Mouse (Mus musculus) forebrain, embryonic 11.5 days (tissue): ENCODE measurements at regions not wholly inside any gene's neighbourhood (a gene's known extent, or its start where the extent isn't known, plus 50 kb on each side); places are given as distances from the start of the nearest gene placed in this dataset.

Source experiments
- ATAC-seq: fragments of 200-750 bp; cut with Nextera tagmentation; replicated peaks from 2 replicates; pipeline ENCODE4 v1.8.0; 2017; ENCODE audit warnings: moderate TSS enrichment; ENCODE audit not compliant: low FRiP score
- DNase-seq: peaks from one replicate; pipeline ENCODE4 v3.0.0-alpha.2; 2017; ENCODE audit warnings: low spot score
- H3K27ac ChIP-seq: fragments of 300-500 bp; sonication (generic); 2 replicates; pipeline ENCODE4 v1.5.1; 2014; ENCODE audit warnings: low read depth, low read length
- H3K27me3 ChIP-seq: fragments of 300-500 bp; sonication (generic); 2 replicates; pipeline ENCODE4 v1.6.1; 2014; ENCODE audit warnings: mild to moderate bottlenecking, low read length, mixed read lengths; ENCODE audit not compliant: control insufficient read depth, insufficient read depth
- H3K36me3 ChIP-seq: fragments of 300-500 bp; sonication (generic); 2 replicates; pipeline ENCODE4 v1.6.1; 2014; ENCODE audit warnings: mild to moderate bottlenecking, low read length, moderate library complexity, mixed read lengths; ENCODE audit not compliant: control insufficient read depth, insufficient read depth
- H3K4me1 ChIP-seq: fragments of 300-500 bp; sonication (generic); replicated peaks from 2 replicates; pipeline ENCODE4 v1.6.1; 2014; ENCODE audit warnings: low read length, mixed read lengths; ENCODE audit not compliant: control insufficient read depth, insufficient read depth
- H3K4me2 ChIP-seq: fragments of 300-500 bp; sonication (generic); 2 replicates; pipeline ENCODE4 v1.6.1; 2014; ENCODE audit warnings: low read depth, mild to moderate bottlenecking, low read length, moderate library complexity, mixed read lengths; ENCODE audit not compliant: severe bottlenecking
- H3K4me3 ChIP-seq: fragments of 300-500 bp; sonication (generic); 2 replicates; pipeline ENCODE4 v1.5.1; 2014; ENCODE audit warnings: low read depth, low read length
- H3K9ac ChIP-seq: fragments of 300-500 bp; sonication (generic); 2 replicates; pipeline ENCODE4 v1.6.1; 2014; ENCODE audit warnings: low read length
- H3K9me3 ChIP-seq: fragments of 300-500 bp; sonication (generic); 2 replicates; pipeline ENCODE4 v1.6.1; 2016; ENCODE audit warnings: low read length, mixed read lengths; ENCODE audit not compliant: control insufficient read depth
- WGBS: fragments of 180-500 bp; shearing (Covaris S2); extraction: QIAGEN DNeasy Blood & Tissue Kit; methylation state at CpG from one replicate; pipeline ENCODE4 v1.1.7; 2014; 5-methylcytosine and 5-hydroxymethylcytosine counted together

DNA sequence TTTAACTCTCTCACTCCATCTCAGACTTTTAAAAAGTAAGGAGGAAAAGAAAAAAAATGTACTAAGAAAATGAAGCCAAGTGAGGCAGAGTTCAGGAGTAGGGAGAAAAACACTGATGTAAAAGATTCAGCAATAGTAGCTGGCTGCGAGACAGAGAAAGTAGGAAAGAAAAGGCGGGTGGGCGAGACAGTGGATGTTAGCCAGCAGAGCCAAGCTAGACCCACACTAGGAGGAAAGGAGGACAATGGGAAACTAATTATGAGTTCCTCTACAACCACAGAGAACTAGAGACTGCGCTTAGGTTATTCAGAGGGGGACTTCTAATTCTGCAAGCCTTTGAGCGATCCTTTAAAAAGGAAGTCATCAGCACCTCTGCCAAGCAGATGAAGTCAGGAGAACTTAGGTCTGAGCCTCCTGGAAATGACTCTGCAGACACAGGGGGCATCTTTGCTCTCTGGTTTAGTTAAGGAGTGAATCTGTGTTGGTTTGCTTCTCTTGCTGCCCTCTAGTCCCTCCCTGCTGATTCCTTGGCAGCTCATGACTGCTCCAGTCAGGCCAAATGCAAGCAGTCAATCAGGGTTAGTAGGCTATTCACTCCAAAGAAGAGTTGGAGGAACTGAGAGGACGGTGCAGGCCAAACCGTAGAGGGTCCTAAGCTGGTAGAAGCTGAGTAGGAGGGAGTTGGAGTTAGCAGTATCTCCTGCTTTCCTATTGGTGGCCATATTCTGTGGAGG, 50.4 kb upstream of the Cyp1b1 start:
- WGBS, result 83% methylated on average over 7 of the region's 7 CpGs
- H3K4me2 ChIP-seq, result no peak overlapping the region
- no peak overlapping the region for H3K27ac ChIP-seq

More for the DNA sequence above, 50.4 kb upstream of the Cyp1b1 start:
- Histone ChIP-seq H3K9me3 (no peaks in the 10 kb centered on the region), H3K36me3 (no peaks in the 10 kb centered on the region), H3K27me3 (no peaks in the 10 kb centered on the region), H3K4me1 (no peaks in the 10 kb centered on the region), H3K9ac (no peak overlapping the region), H3K4me3 (no peak overlapping the region)
- ATAC-seq (no peak), DNase-seq (no peak)
